Mouse (Mus musculus) adrenal gland (tissue): ENCODE results near the gene Palb2.
"Not testable (repeated sequence)": the region's sequence is repeated elsewhere in the genome, so short reads cannot be mapped to it uniquely, and the experiment has no call there.

ENCODE experiments used
- intact Hi-C: fragments of 180-260 bp; cut with DNase I; formaldehyde crosslinking; loops from one replicate; pipeline ENCODE4 v1.15.1; 2025

Gene Palb2

GRCm38 (mm10) chr7:122101014-122101746 is 31.6 kb downstream of the Palb2 start:
- intact Hi-C loops: not testable (repeated sequence)

GRCm38 (mm10) chr7:122099222-122099621 is 33.6 kb downstream of the Palb2 start:
- intact Hi-C loops: no loop called here

DNA sequence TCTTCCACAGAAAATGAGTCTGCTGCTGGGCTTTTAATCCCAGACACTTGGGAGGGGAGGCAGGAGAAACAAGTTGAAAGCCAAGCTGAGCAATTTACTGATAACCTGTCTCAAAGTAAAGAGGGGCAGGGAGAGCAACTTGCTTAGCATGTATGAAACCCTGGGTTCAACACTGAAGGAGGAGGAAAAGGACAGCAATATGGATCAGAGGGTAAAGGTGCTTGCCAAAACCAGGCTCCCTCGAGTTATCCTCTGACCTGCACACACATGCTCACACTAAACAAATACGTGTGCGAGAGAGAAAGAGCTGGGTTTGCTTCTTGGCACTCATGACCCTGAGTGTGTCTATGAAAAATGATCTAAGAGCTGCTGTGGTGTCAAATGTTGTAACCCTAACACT is 34.8 kb downstream of the Palb2 start:
- intact Hi-C loops: no loop called here

DNA sequence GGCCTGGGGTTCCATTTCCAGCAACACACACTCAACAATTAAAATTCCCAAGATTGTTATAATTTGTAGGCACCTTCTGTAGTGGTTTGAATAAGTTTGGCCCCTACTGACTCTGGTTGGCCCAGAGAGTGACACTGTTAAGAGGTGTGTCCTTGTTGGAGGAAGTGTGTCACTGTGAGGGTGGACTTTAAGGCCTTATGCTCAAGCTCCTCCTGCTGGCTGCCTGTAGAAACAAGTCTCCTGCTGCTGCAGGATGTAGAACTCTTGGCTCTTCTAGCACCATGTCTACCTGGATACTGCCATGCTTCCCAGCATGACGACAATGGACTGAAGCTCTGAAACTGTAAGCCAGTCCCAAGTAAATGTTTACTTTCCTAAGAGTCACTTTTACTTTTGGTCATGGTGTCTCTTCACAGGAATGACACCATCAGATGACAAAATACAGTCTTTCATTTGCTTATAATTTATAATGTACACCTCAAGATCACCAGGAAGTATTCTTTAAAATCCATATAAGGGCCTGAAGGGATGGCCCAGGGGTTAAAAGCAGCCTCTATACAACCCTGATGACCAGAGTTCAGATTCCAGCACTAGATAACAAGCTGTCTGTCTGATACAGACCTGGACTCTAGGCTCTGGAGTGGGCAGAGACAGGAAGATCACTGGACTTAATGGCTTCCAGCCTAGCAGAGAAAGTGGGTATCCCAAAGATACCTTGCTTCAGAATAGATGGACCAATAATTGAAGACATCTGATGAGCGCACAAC is 38.0 kb downstream of the Palb2 start:
- intact Hi-C loops: no loop called here

- intact Hi-C loops: no loop called here
Measured at GRCm38 (mm10) chr7:122087195-122087982, 45.4 kb downstream of the Palb2 start.

- intact Hi-C loops: no loop called here
Measured at GRCm38 (mm10) chr7:122081071-122081470, 51.7 kb downstream of the Palb2 start.

GRCm38 (mm10) chr7:122079798-122080554 is 52.8 kb downstream of the Palb2 start:
- intact Hi-C loops: no loop called here

GRCm38 (mm10) chr7:122074374-122074773 is 58.4 kb downstream of the Palb2 start:
- intact Hi-C loops: no loop called here

DNA sequence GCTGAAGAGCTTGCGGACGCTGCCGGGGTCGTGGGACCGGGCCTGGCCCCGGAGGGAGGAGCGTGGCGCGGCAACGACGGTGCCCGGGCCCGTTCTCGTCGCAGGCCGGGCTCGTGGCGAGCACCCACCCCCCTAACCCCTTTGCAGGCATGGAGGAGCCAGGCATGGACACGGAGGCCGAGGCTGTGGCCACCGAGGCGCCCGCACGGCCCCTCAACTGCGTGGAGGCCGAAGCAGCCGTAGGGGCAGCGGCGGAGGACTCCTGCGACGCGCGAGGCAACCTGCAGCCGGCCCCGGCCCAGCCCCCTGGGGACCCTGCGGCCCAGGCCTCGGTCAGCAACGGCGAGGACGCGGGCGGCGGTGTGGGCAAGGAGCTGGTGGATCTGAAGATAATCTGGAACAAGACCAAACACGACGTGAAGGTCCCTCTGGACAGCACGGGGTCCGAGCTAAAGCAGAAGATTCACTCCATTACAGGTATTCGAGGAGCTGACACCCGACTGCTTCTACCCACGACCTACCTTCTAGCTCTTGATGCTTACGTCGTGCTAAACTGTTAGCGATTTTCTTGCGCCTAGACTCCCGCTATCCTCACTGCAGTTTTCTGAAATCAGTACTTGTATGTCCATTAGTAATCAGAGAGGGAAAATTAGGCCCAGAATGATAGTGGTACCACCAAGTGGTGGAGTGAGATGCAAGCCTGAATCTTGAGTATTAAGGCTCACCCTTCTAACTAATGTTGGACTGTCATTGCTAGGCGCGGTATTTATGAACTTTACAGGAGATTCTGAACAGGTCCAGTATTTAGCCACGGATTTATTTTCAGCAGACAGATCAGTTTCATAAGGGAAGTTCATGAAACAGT is 65.0 kb downstream of the Palb2 start:
- intact Hi-C loops: loop anchor here (2.0 kb wide), 1 partner anchor 55 kb away; no protein-coding TSS in a partner anchor

DNA sequence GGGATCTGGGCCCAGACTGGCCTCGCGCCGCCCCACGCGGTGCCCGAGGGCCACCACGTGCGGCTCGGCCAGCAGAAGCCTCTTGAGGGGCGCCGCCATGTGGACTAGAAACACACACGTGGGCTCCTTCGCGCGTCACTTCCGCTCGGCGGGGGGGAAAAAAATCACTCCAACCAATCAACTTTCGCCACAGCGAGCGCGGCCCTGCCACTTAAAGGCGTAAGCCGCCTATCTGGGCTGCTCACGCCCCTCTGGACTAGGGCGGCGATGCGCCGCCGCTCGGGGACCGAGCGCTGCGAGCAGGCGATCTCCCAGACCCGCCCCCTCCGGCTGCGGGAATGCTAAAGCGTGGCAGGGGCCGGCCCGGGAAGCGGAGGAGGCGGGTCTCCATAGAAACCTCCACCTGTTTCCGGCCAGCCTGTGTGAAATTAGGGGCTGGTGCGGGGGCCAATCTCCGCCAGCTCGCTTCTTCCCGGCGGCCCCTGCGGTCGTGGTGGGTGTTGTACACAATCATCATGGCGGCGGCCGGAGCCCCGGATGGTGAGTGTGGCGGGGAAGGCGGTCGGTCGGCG is 65.8 kb downstream of the Palb2 start, which contains the start of the genes Ubfd1 and Ears2:
Gene Ubfd1, plus strand, starts transcription at position 231 of the 572 bp plus-strand sequence.
Gene Ears2, minus strand, starts transcription at position 319 of the 572 bp plus-strand sequence.
- intact Hi-C loops: loop anchor here (2.0 kb wide), 1 partner anchor 54 kb away; no protein-coding TSS in a partner anchor

DNA sequence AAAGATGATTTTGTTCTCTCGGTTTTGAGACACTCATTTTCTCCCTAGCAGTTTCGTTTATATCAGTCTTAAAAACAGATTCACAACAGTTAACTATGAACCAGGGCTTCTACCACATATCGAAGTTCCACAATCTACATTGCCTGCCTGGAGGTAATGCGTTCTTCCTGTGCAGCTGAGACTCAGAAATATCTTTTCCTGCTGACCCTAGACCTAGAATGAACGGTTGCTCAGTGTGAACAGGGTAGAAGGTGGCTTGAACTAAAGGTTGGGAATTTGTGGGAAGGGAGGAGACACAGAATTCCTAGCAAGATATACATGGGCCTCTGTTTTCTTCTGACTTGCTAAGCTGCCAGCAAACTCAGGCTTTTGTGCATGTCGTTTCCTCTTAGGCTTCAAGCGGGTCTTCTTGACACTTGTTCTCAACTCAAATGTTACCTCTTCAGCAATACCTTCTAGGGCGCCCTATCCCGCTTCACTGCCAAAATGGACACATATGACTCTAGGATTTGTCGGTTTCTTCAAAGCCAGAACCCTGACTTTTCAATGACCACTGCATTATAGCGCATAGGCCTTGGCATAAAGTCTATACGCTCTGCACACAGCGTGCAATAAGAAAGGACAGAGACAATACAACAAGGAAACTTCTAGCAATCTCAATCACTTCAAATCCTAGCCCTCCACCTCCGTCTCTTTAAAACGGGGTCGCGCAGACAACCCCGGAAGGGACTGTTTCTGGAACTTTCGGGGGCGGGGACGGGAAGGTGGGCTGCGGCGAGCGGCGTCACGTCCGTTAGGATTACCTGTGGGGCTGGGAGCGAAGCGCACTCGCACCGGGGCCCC is 66.5 kb downstream of the Palb2 start:
- intact Hi-C loops: loop anchor here (2.0 kb wide), 1 partner anchor 54 kb away; no protein-coding TSS in a partner anchor

- intact Hi-C loops: loop anchor here (2.0 kb wide), 1 partner anchor 53 kb away; no protein-coding TSS in a partner anchor
Measured at GRCm38 (mm10) chr7:122065656-122066055, 67.1 kb downstream of the Palb2 start.
